Mouse (Mus musculus) 416B (cell line): ENCODE measurements around the gene Akr1b8.
"Not testable (repeated sequence)": the region's sequence is repeated elsewhere in the genome, so short reads cannot be mapped to it uniquely, and the experiment has no call there.

Experiments used
- DNase-seq: peaks from one replicate; pipeline ENCODE4 v3.0.0; 2011; ENCODE audit warnings: low read depth

Gene Akr1b8

GRCm38 (mm10) chr6:34350037-34350699 is 3.8 kb upstream of the Akr1b8 start:
- no peak for DNase-seq

GRCm38 (mm10) chr6:34351481-34351880 is 2.4 kb upstream of the Akr1b8 start:
- not testable (repeated sequence) for DNase-seq

- no peak for DNase-seq
Measured at GRCm38 (mm10) chr6:34352401-34352800, 1.5 kb upstream of the Akr1b8 start.

- DNase-seq = no peak
Measured at GRCm38 (mm10) chr6:34354354-34355348, 732 bp downstream of the Akr1b8 start.

GRCm38 (mm10) chr6:34355349-34355747 is 1.4 kb downstream of the Akr1b8 start:
- no peak for DNase-seq

GRCm38 (mm10) chr6:34355841-34356240 is 1.9 kb downstream of the Akr1b8 start:
- no peak for DNase-seq

GRCm38 (mm10) chr6:34364217-34365136 is 10.6 kb downstream of the Akr1b8 start:
- peak; percentile 44 for DNase-seq

- DNase-seq = peak; percentile 72
Measured at GRCm38 (mm10) chr6:34367998-34368397, 14.1 kb downstream of the Akr1b8 start.

- no peak for DNase-seq
Measured at GRCm38 (mm10) chr6:34370081-34370480, 16.2 kb downstream of the Akr1b8 start.

- DNase-seq = peak; percentile 94
Measured at GRCm38 (mm10) chr6:34371700-34372351, 17.9 kb downstream of the Akr1b8 start.

- peak; percentile 67 for DNase-seq
Measured at GRCm38 (mm10) chr6:34373841-34374240, 19.9 kb downstream of the Akr1b8 start.

GRCm38 (mm10) chr6:34375888-34376287 is 22.0 kb downstream of the Akr1b8 start:
- not testable (repeated sequence) for DNase-seq

GRCm38 (mm10) chr6:34383401-34383800 is 29.5 kb downstream of the Akr1b8 start:
- no peak for DNase-seq

- peak; percentile 91 for DNase-seq
Measured at GRCm38 (mm10) chr6:34384110-34384661, 30.3 kb downstream of the Akr1b8 start, which contains the start of gene Akr1b10. TSS of gene Akr1b10 (plus strand) at chr6:34384218.

- peak; percentile 47 for DNase-seq
Measured at GRCm38 (mm10) chr6:34384701-34385370, 30.9 kb downstream of the Akr1b8 start.

- no peak for DNase-seq
Measured at GRCm38 (mm10) chr6:34388420-34389156, 34.7 kb downstream of the Akr1b8 start.

- peak; percentile 24 for DNase-seq
Measured at GRCm38 (mm10) chr6:34395897-34396296, 42.0 kb downstream of the Akr1b8 start.

- DNase-seq = no peak
Measured at GRCm38 (mm10) chr6:34398431-34398830, 44.5 kb downstream of the Akr1b8 start.

GRCm38 (mm10) chr6:34399606-34400220 is 45.8 kb downstream of the Akr1b8 start:
- peak; percentile 19 for DNase-seq
